Mouse (Mus musculus) CD4-positive, CD25-positive, alpha-beta regulatory T cell, adult 2 months (primary cell): ENCODE measurements around the gene Nppa.

ENCODE experiments used
- DNase-seq: peaks from one replicate; pipeline ENCODE4 v3.0.0-alpha.2; 2012; ENCODE audit warnings: low read depth, low spot score

Gene Nppa

DNA sequence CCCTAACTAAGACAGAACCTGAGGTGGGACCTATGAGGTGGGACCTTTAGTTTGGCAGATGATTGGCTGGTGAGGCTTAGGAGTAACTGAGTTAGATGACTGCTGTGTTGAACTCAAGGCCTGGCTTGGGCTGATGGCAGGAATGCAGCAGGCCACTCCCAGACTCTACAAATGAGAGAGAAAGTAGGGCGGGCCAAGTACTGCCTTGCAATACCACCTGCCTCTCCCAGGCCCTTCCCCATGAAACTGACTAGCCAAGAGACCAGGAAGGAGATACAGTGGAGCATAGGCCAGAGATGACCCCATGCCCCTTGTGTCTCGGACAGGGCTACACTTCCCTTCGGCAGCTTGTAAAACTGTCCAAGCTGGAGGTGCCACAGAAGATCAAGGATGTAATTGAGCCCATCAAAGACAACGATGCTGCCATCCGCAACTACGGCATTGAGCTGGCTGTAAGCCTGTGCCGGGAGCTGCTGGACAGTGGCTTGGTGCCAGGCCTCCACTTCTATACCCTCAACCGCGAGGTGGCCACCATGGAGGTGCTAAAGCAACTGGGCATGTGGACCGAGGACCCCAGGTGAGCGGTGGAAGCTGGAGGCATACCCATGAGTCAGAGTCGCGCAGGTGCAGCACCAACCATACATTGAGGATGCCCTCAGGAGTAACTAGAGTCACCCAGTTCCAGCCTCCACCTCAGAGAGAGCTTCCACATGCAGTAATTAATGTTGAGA lies 50.7 kb downstream of the Nppa start:
- DNase-seq = no peak
